Mouse (Mus musculus): ENCODE measurements around the gene Mtfr1l. TPM values are rescaled to one million over a fixed set of nuclear protein-coding genes. Genes with fewer than 3 reads are reported as not detected.
A peak's percentile ranks its signal among the peaks of the same experiment; 100 is the strongest.

Gene Mtfr1l
- total RNA-seq (2021): 100 to 1,000 TPM; 123 to 134 TPM
- long read RNA-seq, experiment 1, transcript Mtfr1l-202 (7 exons, 1,969 nt): minor isoform, 42 of 194 reads
- long read RNA-seq, experiment 1, transcript Mtfr1l-201 (7 exons, 2,025 nt): major isoform, 53 of 194 reads
- long read RNA-seq, experiment 1, partial matches to known transcripts: 24 of 194 reads
- long read RNA-seq, experiment 1, other reads (novel, unspliced or antisense): 75 of 194 reads
- long read RNA-seq, experiment 2, transcript Mtfr1l-201 (7 exons, 2,025 nt): minor isoform, 71 of 318 reads
- long read RNA-seq, experiment 2, transcript Mtfr1l-202 (7 exons, 1,969 nt): major isoform, 75 of 318 reads
- long read RNA-seq, experiment 2, partial matches to known transcripts: 71 of 318 reads
- long read RNA-seq, experiment 2, other reads (novel, unspliced or antisense): 101 of 318 reads

- peak; percentile 93 to 97 for DNase-seq (ENCODE audit: low spot score in 2 of 2)
Observed at GRCm38 (mm10) chr4:134534932-134535786, at the start of gene Mtfr1l. TSS of gene Mtfr1l (minus strand) at chr4:134535387.

GRCm38 (mm10) chr4:134583513-134583912, 48.3 kb upstream of the Mtfr1l start:
- no peak for DNase-seq (ENCODE audit: low spot score in 2 of 2)

DNA sequence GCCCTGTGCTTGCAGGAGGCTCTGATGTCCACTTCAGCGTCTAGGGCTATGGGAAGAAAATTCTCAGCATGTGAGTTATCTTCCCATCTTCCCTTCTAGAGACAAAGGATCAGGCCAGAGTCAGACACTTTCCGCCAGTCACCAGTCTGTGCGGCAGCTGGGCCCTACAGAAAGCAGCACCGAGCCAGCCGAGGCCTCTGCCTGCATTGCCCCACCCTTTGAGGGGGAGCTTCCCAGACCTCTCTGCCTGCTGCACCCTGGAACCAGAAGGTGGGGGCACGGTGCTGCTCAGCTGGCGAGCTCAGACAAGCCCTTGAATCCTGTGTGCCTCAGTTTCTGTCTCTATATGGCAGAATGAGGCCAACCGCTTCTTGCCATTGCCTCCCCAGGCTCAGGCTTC, 46.2 kb upstream of the Mtfr1l start:
- DNase-seq (ENCODE audit: low spot score in 2 of 2): no peak

GRCm38 (mm10) chr4:134580351-134581148, 45.4 kb upstream of the Mtfr1l start:
- no peak for DNase-seq (ENCODE audit: low spot score in 2 of 2)

GRCm38 (mm10) chr4:134579620-134580019, 44.4 kb upstream of the Mtfr1l start:
- no peak for DNase-seq (ENCODE audit: low spot score in 2 of 2)

GRCm38 (mm10) chr4:134579212-134579611, 44.0 kb upstream of the Mtfr1l start:
- no peak for DNase-seq (ENCODE audit: low spot score in 2 of 2)

DNA sequence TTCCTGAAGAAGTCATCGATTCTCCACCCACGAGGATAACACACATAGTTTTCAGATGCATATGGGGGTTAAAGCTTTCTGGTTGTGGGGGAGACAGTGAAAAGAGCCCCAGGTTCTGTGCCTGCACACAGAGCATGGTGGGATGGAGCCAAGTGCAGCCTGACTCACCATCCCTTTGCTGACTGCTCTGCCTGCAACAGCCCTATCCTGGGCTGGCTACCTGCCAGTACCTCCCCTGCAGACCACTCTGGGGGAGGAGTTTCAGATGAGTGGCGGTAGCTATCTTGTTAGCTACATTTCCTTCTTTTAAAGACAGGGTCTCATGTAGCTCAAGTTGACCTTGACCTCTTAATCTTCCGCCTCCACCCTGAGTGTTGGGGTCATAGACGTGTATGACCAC, 43.2 kb upstream of the Mtfr1l start:
- no peak for DNase-seq (ENCODE audit: low spot score in 2 of 2)

DNA sequence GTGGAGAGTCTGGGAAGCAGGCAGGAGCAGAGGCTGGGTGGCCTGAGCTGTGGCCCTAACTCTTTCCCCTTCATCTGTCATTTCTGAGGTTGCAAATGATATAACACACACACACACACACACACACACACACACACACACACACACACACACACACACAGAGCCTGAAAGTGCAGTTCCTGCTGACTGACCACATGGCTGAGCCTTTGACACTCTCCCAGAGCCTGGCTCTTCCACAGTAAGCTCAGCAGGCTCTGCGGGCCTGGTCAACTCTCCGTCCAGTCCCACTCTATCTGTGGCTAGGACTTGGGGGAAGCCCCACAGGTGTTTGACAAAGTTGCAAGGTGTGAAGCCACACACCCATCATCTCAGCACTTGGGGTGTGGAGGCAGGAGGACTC, 42.1 kb upstream of the Mtfr1l start:
- DNase-seq (ENCODE audit: low spot score in 2 of 2): no peak

- no peak for DNase-seq (ENCODE audit: low spot score in 2 of 2)
Observed at GRCm38 (mm10) chr4:134575486-134575885, 40.3 kb upstream of the Mtfr1l start.

GRCm38 (mm10) chr4:134572449-134573300, 37.5 kb upstream of the Mtfr1l start:
- DNase-seq (ENCODE audit: low spot score in 2 of 2): no peak

- no peak for DNase-seq (ENCODE audit: low spot score in 2 of 2)
Observed at GRCm38 (mm10) chr4:134570704-134571451, 35.7 kb upstream of the Mtfr1l start.

DNA sequence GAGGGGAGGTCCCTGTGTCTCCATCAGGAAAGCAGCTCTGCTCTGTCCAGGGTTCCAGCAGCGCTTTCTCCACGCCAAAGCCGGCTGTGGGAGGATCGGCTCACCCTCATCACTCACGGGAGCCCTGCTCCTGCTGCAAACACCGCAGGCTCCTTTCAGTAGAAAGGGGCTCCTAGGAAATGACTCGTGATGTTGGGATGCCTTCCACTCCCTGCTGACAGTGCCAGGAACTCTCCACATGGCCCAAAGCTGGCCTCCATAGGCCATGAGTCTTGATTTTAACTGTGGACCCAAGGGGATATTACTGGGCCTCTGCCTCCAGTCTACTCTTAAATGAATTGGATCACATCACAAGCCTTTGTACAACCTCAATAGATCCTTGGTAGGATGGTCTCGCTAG, 34.6 kb upstream of the Mtfr1l start:
- no peak for DNase-seq (ENCODE audit: low spot score in 2 of 2)

DNA sequence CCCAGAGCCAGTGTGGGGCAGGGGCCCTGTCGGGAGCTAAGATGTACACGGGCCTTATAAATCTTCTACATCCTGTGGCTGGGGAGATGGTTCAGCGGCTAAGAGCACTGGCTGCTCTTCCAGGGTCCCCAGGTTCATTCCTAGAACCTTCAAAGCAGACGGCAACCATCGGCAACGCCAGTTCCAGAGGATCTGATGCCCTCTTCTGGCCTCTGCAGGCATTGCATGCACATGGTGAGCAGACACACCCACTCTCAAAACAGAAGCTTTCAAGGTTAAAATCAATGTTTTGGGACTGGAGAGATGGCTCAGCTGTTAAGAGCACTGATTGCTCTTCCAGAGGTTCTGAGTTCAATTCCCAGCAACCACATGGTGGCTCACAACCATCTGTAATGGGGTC, 34.0 kb upstream of the Mtfr1l start:
- no peak for DNase-seq (ENCODE audit: low spot score in 2 of 2)

GRCm38 (mm10) chr4:134567377-134568226, 32.4 kb upstream of the Mtfr1l start:
- DNase-seq (ENCODE audit: low spot score in 2 of 2): no peak

- DNase-seq (ENCODE audit: low spot score in 2 of 2): no peak
Observed at GRCm38 (mm10) chr4:134564093-134564492, 28.9 kb upstream of the Mtfr1l start.

DNA sequence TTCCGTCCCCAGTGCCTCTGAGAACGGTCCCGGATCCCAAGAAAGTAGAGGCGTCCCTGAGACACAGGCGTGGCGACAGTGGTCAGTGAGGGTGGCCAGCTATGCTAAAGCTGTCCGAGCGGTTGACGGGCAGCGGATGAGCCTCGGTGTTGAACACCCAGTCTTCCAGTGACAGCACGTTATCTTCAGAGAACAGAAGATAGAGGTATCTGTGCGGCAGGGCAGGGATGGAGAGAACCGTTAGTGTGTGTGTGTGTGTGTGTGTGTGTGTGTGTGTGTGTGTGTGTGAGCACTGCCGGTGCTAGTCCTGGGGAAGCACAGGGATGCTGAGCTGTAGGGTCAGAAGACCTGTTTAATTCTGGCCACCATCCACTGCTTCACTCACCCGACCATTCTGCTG, 28.4 kb upstream of the Mtfr1l start:
- no peak for DNase-seq (ENCODE audit: low spot score in 2 of 2)

- no peak for DNase-seq (ENCODE audit: low spot score in 2 of 2)
Observed at GRCm38 (mm10) chr4:134562014-134562413, 26.8 kb upstream of the Mtfr1l start.

DNA sequence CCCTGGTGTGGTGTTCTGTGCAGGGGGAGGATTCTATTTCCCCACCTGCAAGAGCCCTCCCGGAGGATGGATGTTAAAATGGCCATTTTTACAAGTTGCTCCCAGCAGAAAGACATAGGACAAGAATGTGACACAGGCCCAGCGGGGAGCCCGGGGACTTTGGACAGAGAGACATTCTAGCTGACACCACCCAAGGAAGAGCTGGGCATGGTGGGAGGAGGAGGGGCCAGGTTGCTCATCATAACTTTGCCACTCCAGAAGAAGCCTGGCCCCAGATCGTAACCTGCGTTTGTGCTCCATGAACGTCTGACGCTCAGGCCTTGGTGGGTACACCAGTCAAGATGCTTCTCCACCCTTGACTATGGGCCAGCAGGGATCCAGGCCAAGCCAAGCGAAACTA, 25.5 kb upstream of the Mtfr1l start:
- DNase-seq (ENCODE audit: low spot score in 2 of 2): no peak

- DNase-seq (ENCODE audit: low spot score in 2 of 2): no peak
Observed at GRCm38 (mm10) chr4:134559154-134559553, 24.0 kb upstream of the Mtfr1l start.
